Mouse (Mus musculus) heart, postnatal 0 days (tissue): ENCODE data around the gene Cdc25a. TPM values are rescaled to one million over a fixed set of nuclear protein-coding genes. Genes with fewer than 3 reads are reported as not detected.

Source experiments
- ATAC-seq: fragments of 200-750 bp; cut with Nextera tagmentation; 2 replicates; pipeline ENCODE4 v1.8.0; 2017; ENCODE audit warnings: low read depth, moderate number of reproducible peaks, moderate library complexity; ENCODE audit not compliant: insufficient read depth
- DNase-seq: peaks from one replicate; pipeline ENCODE4 v3.0.0-alpha.2; 2016; ENCODE audit warnings: low spot score
- H3K27ac ChIP-seq: fragments of 300-500 bp; sonication (generic); 2 replicates; pipeline ENCODE4 v1.5.1; 2014; ENCODE audit warnings: low read depth, mild to moderate bottlenecking
- H3K27me3 ChIP-seq: fragments of 300-500 bp; sonication (generic); 2 replicates; pipeline ENCODE4 v1.6.1; 2014; ENCODE audit warnings: low read length, mixed read lengths; ENCODE audit not compliant: control insufficient read depth, insufficient read depth
- H3K36me3 ChIP-seq: fragments of 300-500 bp; sonication (generic); replicated peaks from 2 replicates; pipeline ENCODE4 v1.6.1; 2014; ENCODE audit warnings: low read length, mixed read lengths; ENCODE audit not compliant: control insufficient read depth, insufficient read depth
- H3K4me1 ChIP-seq: fragments of 300-500 bp; sonication (generic); 2 replicates; pipeline ENCODE4 v1.6.1; 2014; ENCODE audit warnings: antibody characterized with exemption; ENCODE audit not compliant: control insufficient read depth, insufficient read depth
- H3K4me2 ChIP-seq: fragments of 300-500 bp; sonication (generic); 2 replicates; pipeline ENCODE4 v1.6.1; 2014; ENCODE audit warnings: low read depth, mild to moderate bottlenecking, low read length, moderate library complexity
- H3K4me3 ChIP-seq: fragments of 300-500 bp; sonication (generic); 2 replicates; pipeline ENCODE4 v1.5.1; 2014; ENCODE audit warnings: low read depth, low read length
- H3K9ac ChIP-seq: fragments of 300-500 bp; sonication (generic); replicated peaks from 2 replicates; pipeline ENCODE4 v1.6.1; 2014; ENCODE audit warnings: low read depth, low read length, mixed read lengths
- H3K9me3 ChIP-seq: fragments of 300-500 bp; sonication (generic); replicated peaks from 2 replicates; pipeline ENCODE4 v1.6.1; 2016; ENCODE audit warnings: low read length; ENCODE audit not compliant: control insufficient read depth
- CTCF ChIP-seq: IDR thresholded peaks from 2 replicates; pipeline ENCODE4 v1.5.1; 2016; ENCODE audit warnings: antibody characterized with exemption, control low read depth, low read depth
- EP300 ChIP-seq: IDR thresholded peaks from 2 replicates; pipeline ENCODE4 v1.6.1; 2016; ENCODE audit warnings: antibody characterized with exemption, low read depth
- WGBS: fragments of 180-500 bp; shearing (Covaris S2); extraction: QIAGEN DNeasy Blood & Tissue Kit; methylation state at CpG from one replicate; pipeline ENCODE4 v1.1.7; 2014; 5-methylcytosine and 5-hydroxymethylcytosine counted together
- polyA plus RNA-seq: library from polyadenylated mRNA; unstranded; fragments of >200 nt; fragmentation: Nextera tagmentation; extraction: Ambion mirVana; gene quantifications from 2 replicates; pipeline ENCODE4 v1.2.1, GENCODE M21; 2015
- total RNA-seq: library from RNA; depleted of rRNA; stranded (reverse); fragments of >200 nt; gene quantifications from 2 replicates; pipeline ENCODE4 v1.2.3, GENCODE M21; 2014; ENCODE audit warnings: low replicate concordance

Gene Cdc25a
- total and polyA plus RNA-seq, 2 experiments from 2014 or later, result 7.0 to 14.3 TPM

GRCm38 (mm10) chr9:109877666-109878065 is 2.3 kb downstream of the Cdc25a start:
- no peak overlapping the region for H3K27ac ChIP-seq
- H3K4me3 ChIP-seq, result no peak overlapping the region
- H3K4me1 ChIP-seq, result 0 out of 2 replicates have a peak, but pooled peaks cover 7% of the 10 kb centered on the region
- no peak overlapping the region for H3K9ac ChIP-seq
- ATAC-seq (no peak), DNase-seq (no peak)
- H3K9me3 ChIP-seq, result no peaks in the 10 kb centered on the region
- H3K4me2 ChIP-seq, result peak overlapping the region; percentile 75; the same call in 1 of the 2 replicates
- H3K27me3 ChIP-seq, result no peaks in the 10 kb centered on the region
- WGBS, result 89% methylated on average over 5 of the region's 5 CpGs
- TF ChIP-seq EP300 (no peak), CTCF (no peak)
- H3K36me3 ChIP-seq, result peaks cover 45% of the 10 kb centered on the region

- ATAC-seq (no peak), DNase-seq (no peak)
- Histone ChIP-seq H3K27ac (no peak overlapping the region), H3K4me3 (no peak overlapping the region), H3K9ac (no peak overlapping the region), H3K9me3 (no peaks in the 10 kb centered on the region), H3K4me1 (0 out of 2 replicates have a peak, but pooled peaks cover 7% of the 10 kb centered on the region), H3K4me2 (no peak overlapping the region), H3K27me3 (no peaks in the 10 kb centered on the region), H3K36me3 (peaks cover 61% of the 10 kb centered on the region)
- WGBS, result 95% methylated on average over 1 of the region's 1 CpGs
- TF ChIP-seq EP300 (no peak), CTCF (no peak)
Measured at GRCm38 (mm10) chr9:109879305-109879704, 3.9 kb downstream of the Cdc25a start.

- ATAC-seq (no peak), DNase-seq (no peak)
- Histone ChIP-seq H3K27ac (no peak overlapping the region), H3K27me3 (no peaks in the 10 kb centered on the region), H3K9ac (no peak overlapping the region), H3K4me1 (no peaks in the 10 kb centered on the region), H3K4me2 (no peak overlapping the region), H3K4me3 (no peak overlapping the region), H3K36me3 (peaks cover 100% of the 10 kb centered on the region), H3K9me3 (no peaks in the 10 kb centered on the region)
- TF ChIP-seq EP300 (no peak), CTCF (no peak)
- WGBS, result 60% methylated on average over 4 of the region's 4 CpGs
Measured at GRCm38 (mm10) chr9:109886259-109886658, 10.9 kb downstream of the Cdc25a start.

GRCm38 (mm10) chr9:109887321-109887720 is 11.9 kb downstream of the Cdc25a start:
- 84% methylated on average over 5 of the region's 5 CpGs for WGBS
- no peak overlapping the region for H3K4me2 ChIP-seq
- no peak overlapping the region for H3K9ac ChIP-seq
- no peak overlapping the region for H3K27ac ChIP-seq
- no peaks in the 10 kb centered on the region for H3K27me3 ChIP-seq
- H3K4me3 ChIP-seq, result no peak overlapping the region
- peaks cover 100% of the 10 kb centered on the region for H3K36me3 ChIP-seq
- H3K4me1 ChIP-seq, result no peaks in the 10 kb centered on the region
- TF ChIP-seq EP300 (no peak), CTCF (no peak)
- H3K9me3 ChIP-seq, result no peaks in the 10 kb centered on the region
- ATAC-seq (no peak), DNase-seq (no peak)

- no peak for DNase-seq
- Histone ChIP-seq H3K27ac (no peak overlapping the region), H3K9me3 (no peaks in the 10 kb centered on the region), H3K4me2 (no peak overlapping the region), H3K4me3 (no peak overlapping the region), H3K9ac (no peak overlapping the region), H3K27me3 (no peaks in the 10 kb centered on the region), H3K4me1 (peaks cover 7% of the 10 kb centered on the region), H3K36me3 (peaks cover 75% of the 10 kb centered on the region)
- TF ChIP-seq CTCF, result no peak
- TF ChIP-seq EP300, result no peak
- 86% methylated on average over 8 of the region's 8 CpGs for WGBS
- ATAC-seq, result no peak
Measured at GRCm38 (mm10) chr9:109891501-109891900, 16.1 kb downstream of the Cdc25a start.

- peak; percentile 31; the same call in 1 of the 2 replicates for ATAC-seq
- no peak overlapping the region for H3K9ac ChIP-seq
- no peaks in the 10 kb centered on the region for H3K27me3 ChIP-seq
- no peak overlapping the region for H3K27ac ChIP-seq
- peaks cover 11% of the 10 kb centered on the region for H3K4me1 ChIP-seq
- H3K36me3 ChIP-seq, result peaks cover 63% of the 10 kb centered on the region
- no peak overlapping the region for H3K4me3 ChIP-seq
- H3K9me3 ChIP-seq, result no peaks in the 10 kb centered on the region
- 51% methylated on average over 5 of the region's 5 CpGs for WGBS
- no peak overlapping the region for H3K4me2 ChIP-seq
- peak; percentile 54 for DNase-seq
- no peak for TF ChIP-seq EP300
- peak; percentile 70 for TF ChIP-seq CTCF
Measured at GRCm38 (mm10) chr9:109892651-109893250, 17.4 kb downstream of the Cdc25a start.
